Mouse (Mus musculus) heart, postnatal 0 days (tissue): ENCODE measurements at regions not wholly inside any gene's neighbourhood (a gene's known extent, or its start where the extent isn't known, plus 50 kb on each side); places are given as distances from the start of the nearest gene placed in this dataset.

Source experiments
- CTCF ChIP-seq: IDR thresholded peaks from 2 replicates; pipeline ENCODE4 v1.5.1; 2016; ENCODE audit warnings: antibody characterized with exemption, control low read depth, low read depth
- EP300 ChIP-seq: IDR thresholded peaks from 2 replicates; pipeline ENCODE4 v1.6.1; 2016; ENCODE audit warnings: antibody characterized with exemption, low read depth

GRCm38 (mm10) chr12:15890591-15890990 lies 73.9 kb upstream of the Trib2 start:
- TF ChIP-seq CTCF (no peak), EP300 (no peak)
